Mouse (Mus musculus): Measurements from ENCODE around the gene Obox8. TPM values are rescaled to one million over a fixed set of nuclear protein-coding genes. Genes with fewer than 3 reads are reported as not detected.

Gene Obox8
- not detected in 2 replicates for polyA plus RNA-seq (2015; fragmentation: Nextera tagmentation; extraction: Ambion mirVana)

- H3K36me3 ChIP-seq: no peaks in the 10 kb centered on the region
- no peak within 1 kb of the TSS for H3K9ac ChIP-seq
- no peaks in the 10 kb centered on the region for H3K27me3 ChIP-seq
- H3K9me3 ChIP-seq: peaks cover 37% of the 10 kb centered on the region; the same call in 1 of the 2 replicates
- no peak within 1 kb of the TSS for H3K4me3 ChIP-seq
- H3K27ac ChIP-seq (replicated peaks): no peak within 1 kb of the TSS
- no peak within 1 kb of the TSS for H3K4me2 ChIP-seq
- no peak for ATAC-seq (ENCODE audit: low FRiP score, low read depth)
- no peaks in the 10 kb centered on the region for H3K4me1 ChIP-seq (replicated peaks)
- 89% methylated on average over 2 of the region's 2 CpGs for WGBS
These were observed at the start of gene Obox8 for GRCm38 (mm10) chr7:14333457-14333856. Gene Obox8, minus strand, starts transcription at chr7:14333557.

GRCm38 (mm10) chr7:14317209-14317608 lies 16.1 kb downstream of the Obox8 start:
- Histone ChIP-seq H3K27me3 (no peaks in the 10 kb centered on the region), H3K9ac (no peak overlapping the region), H3K4me3 (no peak overlapping the region), H3K4me1 (replicated peaks) (no peaks in the 10 kb centered on the region), H3K36me3 (no peaks in the 10 kb centered on the region), H3K9me3 (peaks cover 10% of the 10 kb centered on the region; the same call in 1 of the 2 replicates), H3K27ac (replicated peaks) (no peak overlapping the region), H3K4me2 (no peak overlapping the region)
- WGBS: 33% methylated on average over 2 of the region's 2 CpGs
- no peak for ATAC-seq (ENCODE audit: low FRiP score, low read depth)

DNA sequence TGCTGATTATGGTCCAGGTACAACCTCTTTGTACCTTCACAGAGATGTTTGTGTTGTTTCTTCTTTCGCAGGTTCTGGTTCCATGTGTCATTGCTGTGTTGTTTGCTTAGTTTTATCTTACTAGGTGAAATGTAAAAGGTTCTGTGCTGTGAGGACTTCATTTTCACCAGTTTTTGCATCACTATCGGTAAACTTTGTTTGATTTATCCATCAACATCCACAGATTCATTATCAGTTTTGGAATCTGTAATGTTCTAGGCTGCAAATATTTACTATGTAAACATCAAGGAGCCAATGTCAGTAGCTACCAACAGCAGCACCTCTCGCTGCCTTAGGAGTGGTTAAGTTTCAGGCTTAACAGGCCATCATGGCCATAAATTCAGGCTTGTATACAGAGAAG lies 24.7 kb downstream of the Obox8 start:
- H3K9me3 ChIP-seq: peaks cover 9% of the 10 kb centered on the region; the same call in 1 of the 2 replicates
- no peaks in the 10 kb centered on the region for H3K36me3 ChIP-seq
- H3K9ac ChIP-seq: no peak overlapping the region
- ATAC-seq (ENCODE audit: low FRiP score, low read depth): no peak
- H3K4me1 ChIP-seq (replicated peaks): no peaks in the 10 kb centered on the region
- H3K27me3 ChIP-seq: no peaks in the 10 kb centered on the region
- WGBS: 81% methylated on average over 3 of the region's 3 CpGs
- no peak overlapping the region for H3K4me2 ChIP-seq
- H3K4me3 ChIP-seq: no peak overlapping the region
- no peak overlapping the region for H3K27ac ChIP-seq (replicated peaks)

GRCm38 (mm10) chr7:14307571-14307970 lies 25.8 kb downstream of the Obox8 start:
- no peak for ATAC-seq (ENCODE audit: low FRiP score, low read depth)
- H3K4me1 ChIP-seq (replicated peaks): no peaks in the 10 kb centered on the region

More at GRCm38 (mm10) chr7:14307571-14307970, 25.8 kb downstream of the Obox8 start:
- Histone ChIP-seq H3K9ac (no peak overlapping the region), H3K4me2 (no peak overlapping the region), H3K9me3 (peaks cover 9% of the 10 kb centered on the region; the same call in 1 of the 2 replicates), H3K36me3 (no peaks in the 10 kb centered on the region), H3K4me3 (no peak overlapping the region), H3K27ac (replicated peaks) (no peak overlapping the region), H3K27me3 (no peaks in the 10 kb centered on the region)
- 82% methylated on average over 6 of the region's 6 CpGs for WGBS

Other genes with a start within 250 kb of the Obox8 start
- gene Sult2a3, start 210.5 kb downstream of the Obox8 start, polyA plus RNA-seq (2015; fragmentation: Nextera tagmentation; extraction: Ambion mirVana): not detected in 2 replicates
- gene Sult2a6, start 78.7 kb downstream of the Obox8 start, polyA plus RNA-seq (2015; fragmentation: Nextera tagmentation; extraction: Ambion mirVana): not detected in 2 replicates
- not detected in 2 replicates for gene Sult2a8, start 113.2 kb upstream of the Obox8 start, polyA plus RNA-seq (2015; fragmentation: Nextera tagmentation; extraction: Ambion mirVana)
- gene Sult2a7, start 160.7 kb upstream of the Obox8 start, polyA plus RNA-seq (2015; fragmentation: Nextera tagmentation; extraction: Ambion mirVana): not detected in 2 replicates
- gene Vmn1r90, start 229.9 kb upstream of the Obox8 start, polyA plus RNA-seq (2015; fragmentation: Nextera tagmentation; extraction: Ambion mirVana): 0.49 and 0.54 TPM in 2 replicates

Measured in hindbrain, embryonic 15.5 days (tissue).